Mouse (Mus musculus): ENCODE results near the gene Ripor1. TPM values are rescaled to one million over a fixed set of nuclear protein-coding genes. Genes with fewer than 3 reads are reported as not detected.

The Ripor1 gene
- polyA plus RNA-seq, 1 experiment from 2014 or later = 33.7 TPM

DNA sequence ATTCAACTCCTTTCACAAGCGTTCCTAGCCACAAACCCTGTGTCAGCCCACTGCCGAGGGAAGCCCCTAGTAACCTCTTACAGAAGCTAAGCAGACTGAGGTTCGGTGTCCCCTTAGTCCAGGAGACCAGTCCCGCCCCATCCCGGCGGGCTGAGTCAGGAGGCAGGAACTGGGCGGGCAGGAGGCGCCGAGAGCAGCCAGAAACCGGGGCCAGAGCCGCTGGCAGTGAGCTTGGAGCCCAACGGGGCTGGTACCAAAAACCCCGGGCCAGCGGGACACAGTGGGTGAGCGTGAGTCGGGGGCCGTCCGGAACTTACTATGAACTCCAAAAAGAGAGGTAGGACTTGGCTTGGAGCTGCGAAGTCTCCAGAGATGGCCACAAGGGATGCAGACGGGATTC lies 8.0 kb downstream of the Ripor1 start:
- 3% methylated on average over 20 of the region's 20 CpGs for WGBS
- Histone ChIP-seq H3K9ac (peak overlapping the region; percentile 34; the same call in 1 of the 2 replicates), H3K27me3 (ENCODE audit: insufficient read depth, low read length) (no peaks in the 10 kb centered on the region), H3K4me3 (ENCODE audit: low read depth, low read length) (peak overlapping the region; percentile 48), H3K9me3 (ENCODE audit: low read depth, low read length) (no peaks in the 10 kb centered on the region), H3K27ac (ENCODE audit: low read depth) (no peak overlapping the region), H3K4me2 (peak overlapping the region; percentile 94), H3K4me1 (ENCODE audit: insufficient read depth) (no peaks in the 10 kb centered on the region), H3K36me3 (ENCODE audit: insufficient read depth) (peaks cover 33% of the 10 kb centered on the region)
- no peak for TF ChIP-seq CTCF (IDR thresholded peaks at IDR 0.05; ENCODE audit: low read depth)
- ATAC-seq (ENCODE audit: insufficient read depth) = no peak
- DNase-seq = peak; percentile 64

DNA sequence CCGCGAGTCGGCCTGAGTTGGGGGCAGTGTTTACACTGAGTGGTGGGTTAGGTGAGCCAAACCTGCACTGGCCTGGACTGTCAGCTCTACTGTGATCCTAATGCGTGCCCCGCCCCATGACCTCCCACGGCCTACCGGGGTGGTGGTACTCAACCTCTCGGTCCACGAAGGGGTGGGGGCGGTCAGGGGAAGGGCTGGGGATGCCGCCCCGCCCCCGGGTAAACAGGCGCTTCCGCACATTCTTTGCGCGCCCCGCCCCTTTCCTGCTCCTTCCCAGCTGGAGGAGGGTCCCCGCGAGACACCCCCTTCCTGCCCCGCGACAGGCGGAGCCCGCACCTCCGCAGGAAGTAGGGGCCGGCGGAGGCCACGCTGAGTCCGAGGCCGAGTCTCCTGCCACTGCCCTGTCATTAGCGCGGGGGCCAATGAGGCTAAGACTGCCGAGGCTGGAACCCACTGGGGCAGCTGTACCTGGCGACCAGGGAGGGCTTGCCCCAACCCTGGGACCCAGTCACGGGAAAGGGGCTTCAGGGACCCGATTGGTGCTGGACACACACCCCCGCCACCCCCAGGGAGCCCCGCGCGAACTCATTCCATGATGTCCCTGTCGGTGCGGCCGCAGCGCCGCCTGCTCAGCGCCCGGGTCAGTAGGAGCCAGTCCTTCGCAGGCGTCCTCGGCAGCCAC lies 8.9 kb downstream of the Ripor1 start:
- Histone ChIP-seq H3K27ac (ENCODE audit: low read depth) (no peak overlapping the region), H3K36me3 (ENCODE audit: insufficient read depth) (peaks cover 43% of the 10 kb centered on the region), H3K4me2 (peak overlapping the region; percentile 94), H3K9me3 (ENCODE audit: low read depth, low read length) (no peaks in the 10 kb centered on the region), H3K4me3 (ENCODE audit: low read depth, low read length) (peak overlapping the region; percentile 48), H3K9ac (peak overlapping the region; percentile 56), H3K4me1 (ENCODE audit: insufficient read depth) (no peaks in the 10 kb centered on the region), H3K27me3 (ENCODE audit: insufficient read depth, low read length) (no peaks in the 10 kb centered on the region)
- no peak for TF ChIP-seq CTCF (IDR thresholded peaks at IDR 0.05; ENCODE audit: low read depth)
- DNase-seq (peak; percentile 85), ATAC-seq (ENCODE audit: insufficient read depth) (peak; percentile 82)
- WGBS = 1% methylated on average over 48 of the region's 50 CpGs

DNA sequence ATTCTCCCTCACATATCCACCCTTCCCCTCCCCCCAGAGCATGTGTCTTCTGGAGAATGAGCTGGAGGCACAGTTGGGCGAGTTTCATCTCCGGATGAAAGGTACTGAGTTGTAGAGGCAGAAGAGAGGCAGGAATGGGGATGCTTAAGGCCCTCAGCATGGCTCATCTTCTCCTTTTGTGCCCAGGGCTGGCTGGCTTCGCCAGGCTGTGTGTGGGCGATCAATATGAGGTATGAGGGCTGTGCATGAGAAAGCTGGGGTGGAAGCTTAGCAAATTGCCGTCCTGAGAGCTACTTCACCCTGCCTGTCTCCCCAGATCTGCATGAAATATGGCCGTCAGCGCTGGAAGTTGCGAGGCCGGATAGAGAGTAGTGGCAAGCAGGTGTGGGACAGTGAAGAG lies 10.9 kb downstream of the Ripor1 start:
- H3K4me2 ChIP-seq = no peak overlapping the region
- H3K36me3 ChIP-seq (ENCODE audit: insufficient read depth) = peaks cover 62% of the 10 kb centered on the region
- WGBS = 93% methylated on average over 9 of the region's 9 CpGs
- no peaks in the 10 kb centered on the region for H3K27me3 ChIP-seq (ENCODE audit: insufficient read depth, low read length)
- no peak overlapping the region for H3K27ac ChIP-seq (ENCODE audit: low read depth)
- ATAC-seq (ENCODE audit: insufficient read depth) = no peak
- no peak for TF ChIP-seq CTCF (IDR thresholded peaks at IDR 0.05; ENCODE audit: low read depth)
- no peaks in the 10 kb centered on the region for H3K9me3 ChIP-seq (ENCODE audit: low read depth, low read length)
- no peaks in the 10 kb centered on the region for H3K4me1 ChIP-seq (ENCODE audit: insufficient read depth)
- no peak overlapping the region for H3K4me3 ChIP-seq (ENCODE audit: low read depth, low read length)
- no peak overlapping the region for H3K9ac ChIP-seq
- no peak for DNase-seq

DNA sequence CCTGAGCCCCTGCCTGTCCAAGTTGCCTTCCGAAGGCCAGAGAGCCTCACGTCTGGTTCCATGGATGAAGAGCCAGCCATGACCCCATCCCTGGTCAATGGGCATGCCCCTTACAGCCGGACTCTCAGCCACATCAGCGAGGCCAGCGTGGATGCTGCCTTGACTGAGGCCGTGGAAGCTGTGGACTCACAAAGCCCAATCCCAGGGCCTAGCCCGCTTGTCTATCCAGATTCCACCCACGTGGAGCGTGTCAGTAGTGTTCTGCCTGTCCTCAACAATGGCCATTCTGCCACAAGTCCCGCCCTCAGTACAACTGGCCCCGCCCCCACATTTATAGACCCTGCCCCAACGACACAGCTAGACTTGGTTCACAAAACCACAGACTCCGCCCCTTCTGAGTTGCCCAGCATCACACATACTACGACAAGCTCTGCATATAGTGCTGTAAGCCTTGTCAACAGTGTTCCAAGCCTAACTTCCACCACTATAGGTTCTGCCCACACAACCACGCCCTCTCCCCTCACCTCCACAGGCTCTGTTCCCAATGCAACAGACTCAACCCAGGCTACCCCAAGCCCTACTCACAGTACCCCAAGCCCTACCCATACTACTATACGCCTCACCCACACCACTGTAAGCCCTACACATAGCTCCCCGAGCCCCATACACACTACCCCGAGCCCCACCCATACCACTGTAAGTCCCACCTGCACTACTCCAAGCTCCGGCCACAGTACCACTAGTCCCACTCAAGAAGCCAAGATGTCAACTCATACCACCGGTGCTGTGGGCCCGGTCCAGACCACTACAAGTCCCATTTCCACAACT lies 12.6 kb downstream of the Ripor1 start:
- H3K4me3 ChIP-seq (ENCODE audit: low read depth, low read length) = no peak overlapping the region

DNA sequence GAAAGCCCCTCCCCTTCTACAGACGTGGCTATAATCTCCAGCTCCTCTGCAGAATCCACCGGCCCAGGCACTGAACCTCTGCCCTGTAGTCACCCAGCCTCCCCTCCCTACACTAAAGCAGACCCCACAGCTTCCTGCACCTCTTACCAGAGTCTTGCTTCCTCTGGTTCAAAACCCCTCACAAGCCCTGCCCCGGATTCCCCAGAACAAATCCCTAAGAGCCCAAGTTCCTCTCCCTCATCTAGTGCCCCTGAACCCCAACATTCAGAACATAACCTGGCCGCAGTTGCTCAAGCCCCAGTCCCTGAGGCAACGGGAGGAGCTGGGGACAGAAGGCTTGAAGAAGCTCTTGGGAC lies 13.2 kb downstream of the Ripor1 start:
- Histone ChIP-seq H3K27me3 (ENCODE audit: insufficient read depth, low read length) (no peaks in the 10 kb centered on the region), H3K9me3 (ENCODE audit: low read depth, low read length) (no peaks in the 10 kb centered on the region), H3K9ac (no peak overlapping the region), H3K4me1 (ENCODE audit: insufficient read depth) (no peaks in the 10 kb centered on the region), H3K4me2 (no peak overlapping the region), H3K36me3 (ENCODE audit: insufficient read depth) (peaks cover 78% of the 10 kb centered on the region), H3K27ac (ENCODE audit: low read depth) (no peak overlapping the region), H3K4me3 (ENCODE audit: low read depth, low read length) (no peak overlapping the region)
- TF ChIP-seq CTCF (IDR thresholded peaks at IDR 0.05; ENCODE audit: low read depth) = no peak
- ATAC-seq (ENCODE audit: insufficient read depth) (no peak), DNase-seq (no peak)
- whole genome bisulfite sequencing = 92% methylated on average over 5 of the region's 5 CpGs

More for the DNA sequence above, 12.6 kb downstream of the Ripor1 start:
- Histone ChIP-seq H3K27me3 (ENCODE audit: insufficient read depth, low read length) (no peaks in the 10 kb centered on the region), H3K9ac (no peak overlapping the region), H3K27ac (ENCODE audit: low read depth) (no peak overlapping the region), H3K9me3 (ENCODE audit: low read depth, low read length) (no peaks in the 10 kb centered on the region), H3K36me3 (ENCODE audit: insufficient read depth) (peaks cover 74% of the 10 kb centered on the region), H3K4me2 (no peak overlapping the region), H3K4me1 (ENCODE audit: insufficient read depth) (no peaks in the 10 kb centered on the region)
- ATAC-seq (ENCODE audit: insufficient read depth) = no peak
- DNase-seq = no peak
- 87% methylated on average over 21 of the region's 21 CpGs for WGBS
- TF ChIP-seq CTCF (IDR thresholded peaks at IDR 0.05; ENCODE audit: low read depth) = no peak

DNA sequence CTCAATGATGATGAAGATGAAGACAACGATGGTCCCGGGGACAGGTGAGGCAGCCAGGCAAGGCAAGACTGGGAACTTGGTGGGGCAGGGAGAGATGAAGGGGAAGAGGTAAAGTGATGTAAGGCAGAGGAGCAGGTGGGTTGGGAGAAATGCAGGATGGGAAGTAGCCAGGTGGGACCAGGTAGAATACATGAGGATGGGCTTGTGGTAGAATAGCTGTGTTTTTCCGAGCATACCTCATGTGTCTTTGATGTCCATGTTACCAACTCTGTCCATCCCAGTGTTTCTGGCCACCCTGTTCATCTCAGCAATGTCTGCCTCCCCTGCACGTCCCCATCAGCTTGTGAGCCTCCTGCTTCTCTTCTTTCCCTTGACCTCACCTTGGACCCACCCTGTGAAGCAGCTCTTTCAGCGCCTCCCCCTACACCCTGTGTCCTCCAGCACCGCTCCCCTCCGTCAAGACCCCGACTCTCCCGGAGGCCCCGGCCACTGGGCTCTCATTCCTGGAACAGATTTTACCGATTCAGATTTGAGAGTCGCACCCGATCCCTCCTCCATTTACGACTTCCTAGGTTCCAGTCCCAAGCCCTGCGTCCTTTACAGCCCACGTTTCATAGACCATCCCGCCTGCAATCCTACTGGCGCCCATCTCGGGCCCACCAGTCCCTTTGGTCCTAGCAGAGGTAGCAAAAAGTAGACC lies 14.0 kb downstream of the Ripor1 start:
- no peaks in the 10 kb centered on the region for H3K27me3 ChIP-seq (ENCODE audit: insufficient read depth, low read length)
- WGBS = 93% methylated on average over 19 of the region's 19 CpGs
- H3K4me3 ChIP-seq (ENCODE audit: low read depth, low read length) = no peak overlapping the region
- no peak for ATAC-seq (ENCODE audit: insufficient read depth)
- no peak for TF ChIP-seq CTCF (IDR thresholded peaks at IDR 0.05; ENCODE audit: low read depth)
- H3K9ac ChIP-seq = no peak overlapping the region
- H3K9me3 ChIP-seq (ENCODE audit: low read depth, low read length) = no peaks in the 10 kb centered on the region
- no peak overlapping the region for H3K4me2 ChIP-seq
- H3K27ac ChIP-seq (ENCODE audit: low read depth) = no peak overlapping the region
- DNase-seq = no peak
- H3K36me3 ChIP-seq (ENCODE audit: insufficient read depth) = peaks cover 81% of the 10 kb centered on the region
- H3K4me1 ChIP-seq (ENCODE audit: insufficient read depth) = no peaks in the 10 kb centered on the region

DNA sequence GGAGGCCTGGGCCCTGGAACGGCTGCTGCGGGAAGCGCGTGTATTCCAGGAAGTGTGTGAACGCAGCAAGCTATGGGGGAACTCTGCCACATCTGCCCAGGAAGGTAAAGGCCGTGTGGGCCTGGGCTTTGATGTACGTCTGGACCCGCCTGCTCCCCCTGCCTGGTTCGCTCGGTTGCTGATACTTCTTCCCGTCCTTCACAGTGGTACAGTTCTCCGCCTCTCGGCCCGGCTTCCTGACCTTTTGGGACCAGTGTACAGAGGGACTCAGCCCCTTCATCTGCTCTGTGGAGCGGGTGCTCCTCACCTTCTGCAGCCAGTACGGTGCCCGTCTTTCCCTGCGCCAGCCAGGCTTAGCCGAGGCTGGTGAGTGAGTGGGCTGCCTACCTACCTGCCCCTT lies 15.2 kb downstream of the Ripor1 start:
- H3K36me3 ChIP-seq (ENCODE audit: insufficient read depth) = peaks cover 80% of the 10 kb centered on the region
- H3K27ac ChIP-seq (ENCODE audit: low read depth) = no peak overlapping the region
- H3K4me3 ChIP-seq (ENCODE audit: low read depth, low read length) = no peak overlapping the region
- H3K27me3 ChIP-seq (ENCODE audit: insufficient read depth, low read length) = no peaks in the 10 kb centered on the region
- H3K9ac ChIP-seq = no peak overlapping the region
- 84% methylated on average over 19 of the region's 19 CpGs for WGBS
- ATAC-seq (ENCODE audit: insufficient read depth) = no peak
- H3K9me3 ChIP-seq (ENCODE audit: low read depth, low read length) = no peaks in the 10 kb centered on the region
- no peak for TF ChIP-seq CTCF (IDR thresholded peaks at IDR 0.05; ENCODE audit: low read depth)
- DNase-seq = no peak
- peaks cover 2% of the 10 kb centered on the region; the same call in 1 of the 2 replicates for H3K4me1 ChIP-seq (ENCODE audit: insufficient read depth)
- H3K4me2 ChIP-seq = no peak overlapping the region

Data from lung, embryonic 14.5 days (tissue).